Mouse (Mus musculus) kidney, adult 18-20 months (tissue): ENCODE measurements around the gene Maf.

Experiments used
- DNase-seq: peaks from one replicate; pipeline ENCODE4 v3.0.0; 2021

The Maf gene

GRCm38 (mm10) chr8:115707731-115708590, at the start of gene Maf:
TSS of gene Maf (minus strand) at chr8:115707794.
- DNase-seq: peak; percentile 92

GRCm38 (mm10) chr8:115756965-115757364, 49.4 kb upstream of the Maf start:
- no peak for DNase-seq

GRCm38 (mm10) chr8:115756027-115756426, 48.4 kb upstream of the Maf start:
- DNase-seq: no peak

- DNase-seq: no peak
These were observed 47.1 kb upstream of the Maf start for GRCm38 (mm10) chr8:115754694-115755093.

GRCm38 (mm10) chr8:115753801-115754200, 46.2 kb upstream of the Maf start:
- no peak for DNase-seq

- no peak for DNase-seq
These were observed 39.8 kb upstream of the Maf start for GRCm38 (mm10) chr8:115747426-115747825.

- DNase-seq: no peak
These were observed 38.1 kb upstream of the Maf start for GRCm38 (mm10) chr8:115745648-115746047.

- DNase-seq: no peak
These were observed 35.8 kb upstream of the Maf start for GRCm38 (mm10) chr8:115743441-115743840.

- no peak for DNase-seq
These were observed 35.1 kb upstream of the Maf start for GRCm38 (mm10) chr8:115742646-115743045.

GRCm38 (mm10) chr8:115741964-115742363, 34.4 kb upstream of the Maf start:
- DNase-seq: no peak

- DNase-seq: no peak
These were observed 32.2 kb upstream of the Maf start for GRCm38 (mm10) chr8:115739756-115740155.

- no peak for DNase-seq
These were observed 24.8 kb upstream of the Maf start for GRCm38 (mm10) chr8:115732401-115732800.

GRCm38 (mm10) chr8:115726807-115727206, 19.2 kb upstream of the Maf start:
- DNase-seq: no peak

GRCm38 (mm10) chr8:115726231-115726630, 18.6 kb upstream of the Maf start:
- DNase-seq: no peak

GRCm38 (mm10) chr8:115719126-115719525, 11.5 kb upstream of the Maf start:
- DNase-seq: peak; percentile 78

GRCm38 (mm10) chr8:115718621-115719020, 11.0 kb upstream of the Maf start:
- DNase-seq: no peak

- DNase-seq: no peak
These were observed 7.7 kb upstream of the Maf start for GRCm38 (mm10) chr8:115715262-115715661.

GRCm38 (mm10) chr8:115711106-115711505, 3.5 kb upstream of the Maf start:
- DNase-seq: peak; percentile 50

GRCm38 (mm10) chr8:115709931-115710330, 2.3 kb upstream of the Maf start:
- no peak for DNase-seq

- peak; percentile 85 for DNase-seq
These were observed 1.6 kb upstream of the Maf start for GRCm38 (mm10) chr8:115708936-115709780.

- DNase-seq: peak; percentile 80
These were observed 498 bp downstream of the Maf start for GRCm38 (mm10) chr8:115706861-115707730.

- DNase-seq: no peak
These were observed 1.2 kb downstream of the Maf start for GRCm38 (mm10) chr8:115706411-115706860.
